Mouse (Mus musculus): ENCODE results near the gene Usp35.

DNA sequence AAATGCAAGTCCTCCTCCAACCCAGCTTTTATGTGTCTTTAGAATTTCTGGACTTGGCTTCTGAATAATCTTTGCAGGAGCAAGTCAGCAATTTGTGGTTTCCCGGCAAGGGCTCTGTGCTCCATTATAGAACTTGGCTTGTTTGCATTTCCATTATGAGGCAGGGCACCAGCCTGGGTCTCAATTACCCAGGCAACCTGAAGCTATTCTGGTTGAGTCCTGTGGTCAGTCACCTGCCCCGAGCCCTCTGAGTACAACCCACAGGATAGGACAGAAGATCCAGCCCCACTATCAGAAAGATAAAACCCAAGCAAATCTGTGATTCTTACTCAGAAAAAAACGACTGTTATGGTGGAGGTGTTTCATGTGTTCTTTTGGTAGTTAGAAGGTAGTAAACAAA lies 29.1 kb upstream of the Usp35 start:
- no peak for TF ChIP-seq CTCF (IDR thresholded peaks at IDR 0.05; ENCODE audit: borderline replicate concordance, insufficient read depth, low read depth, low read length)
- no peak for TF ChIP-seq POLR2A (IDR thresholded peaks at IDR 0.05; ENCODE audit: borderline replicate concordance, insufficient read depth, low read length)

Data from cerebellum, adult 2 months (tissue).